Mouse (Mus musculus) MEL (cell line): ENCODE measurements at regions not wholly inside any gene's neighbourhood (a gene's known extent, or its start where the extent isn't known, plus 50 kb on each side); places are given as distances from the start of the nearest gene placed in this dataset.

ENCODE experiments used
- DNase-seq: peaks from one replicate; pipeline ENCODE4 v3.0.0; 2011; ENCODE audit warnings: low read depth, low spot score
- H3K27ac ChIP-seq: 2 replicates; pipeline ENCODE4 v1.5.1; 2012; ENCODE audit warnings: low read depth, mild to moderate bottlenecking, control low read depth, low read length, moderate library complexity; ENCODE audit not compliant: control insufficient read depth
- H3K27me3 ChIP-seq, 2 experiments: fragments of 150-350 bp in 1 of 2; sonication (generic) in 1 of 2; 2 replicates each; pipeline ENCODE4 v1.6.1; 2012; ENCODE audit warnings: low read length in 2 of 2, mild to moderate bottlenecking in 2 of 2, improper control_type of control experiment in 1 of 2, moderate library complexity in 1 of 2; ENCODE audit not compliant: insufficient read depth in 2 of 2, control insufficient read depth in 1 of 2
- H3K36me3 ChIP-seq, 2 experiments: 2 replicates each; pipeline ENCODE4 v1.6.1; 2012 to 2014; ENCODE audit warnings: low read length in 2 of 2, improper control_type of control experiment in 1 of 2, inconsistent platforms in 1 of 2, mild to moderate bottlenecking in 1 of 2; ENCODE audit not compliant: insufficient read depth in 2 of 2, control insufficient read depth in 1 of 2
- H3K4me1 ChIP-seq, 2 experiments: fragments of 150-350 bp in 1 of 2; sonication (generic) in 1 of 2; 2 replicates each; pipeline ENCODE4 v1.6.1; 2012; ENCODE audit warnings: low read length in 2 of 2, improper control_type of control experiment in 1 of 2, mild to moderate bottlenecking in 1 of 2; ENCODE audit not compliant: insufficient read depth in 2 of 2, control insufficient read depth in 1 of 2
- H3K4me3 ChIP-seq, 2 experiments: fragments of 150-350 bp in 1 of 2; sonication (generic) in 1 of 2; 2 replicates each; pipeline ENCODE4 v1.5.1; 2012; ENCODE audit warnings: low read depth in 2 of 2, low read length in 2 of 2, mild to moderate bottlenecking in 2 of 2, moderate library complexity in 2 of 2, control low read depth in 1 of 2, improper control_type of control experiment in 1 of 2; ENCODE audit not compliant: control insufficient read depth in 1 of 2, insufficient read depth in 1 of 2
- H3K79me2 ChIP-seq: 2 replicates; pipeline ENCODE4 v1.6.1; 2012; ENCODE audit warnings: mild to moderate bottlenecking, low read length, moderate library complexity; ENCODE audit not compliant: control insufficient read depth, poor library complexity, insufficient read depth
- H3K9ac ChIP-seq: 2 replicates; pipeline ENCODE4 v1.6.1; 2012; ENCODE audit warnings: low read depth, mild to moderate bottlenecking, control low read depth, low read length, moderate library complexity; ENCODE audit not compliant: control insufficient read depth, poor library complexity, severe bottlenecking
- H3K9me3 ChIP-seq: fragments of 150-350 bp; sonication (generic); replicated peaks from 2 replicates; pipeline ENCODE4 v1.6.1; 2012; ENCODE audit warnings: mild to moderate bottlenecking, low read length, improper control_type of control experiment, moderate library complexity; ENCODE audit not compliant: insufficient read depth
- CHD2 ChIP-seq: IDR thresholded peaks from 2 replicates; pipeline ENCODE4 v1.6.1; 2011; ENCODE audit warnings: low read length, improper control_type of control experiment
- ETS1 ChIP-seq: IDR thresholded peaks from 2 replicates; pipeline ENCODE4 v1.6.1; 2012; ENCODE audit warnings: low read depth, mild to moderate bottlenecking, inconsistent platforms, low read length, improper control_type of control experiment, moderate library complexity
- GABPA ChIP-seq: IDR thresholded peaks from 2 replicates; pipeline ENCODE4 v1.6.1; 2012; ENCODE audit warnings: low read depth, mild to moderate bottlenecking, inconsistent platforms, low read length, improper control_type of control experiment, moderate library complexity
- HCFC1 ChIP-seq: IDR thresholded peaks from 2 replicates; pipeline ENCODE4 v1.6.1; 2012; ENCODE audit warnings: low read depth, mild to moderate bottlenecking, inconsistent platforms, low read length, improper control_type of control experiment, moderate library complexity
- JUND ChIP-seq: IDR thresholded peaks from 2 replicates; pipeline ENCODE4 v1.6.1; 2011; ENCODE audit warnings: low read depth, mild to moderate bottlenecking, improper control_type of control experiment, low read length
- KAT2A ChIP-seq: conservative IDR thresholded peaks from 2 replicates; pipeline ENCODE4 v1.6.1; 2012; ENCODE audit warnings: low read depth, low read length, improper control_type of control experiment, inconsistent platforms
- MAX ChIP-seq: IDR thresholded peaks from 2 replicates; pipeline ENCODE4 v1.6.1; 2011; ENCODE audit warnings: low read length, improper control_type of control experiment
- MEF2A ChIP-seq: IDR thresholded peaks from 2 replicates; pipeline ENCODE4 v1.6.1; 2014; ENCODE audit warnings: low read depth, mild to moderate bottlenecking, inconsistent platforms, low read length, improper control_type of control experiment; ENCODE audit not compliant: poor library complexity, insufficient replicate concordance, severe bottlenecking; ENCODE audit errors: extremely low read depth
- MYB ChIP-seq: IDR thresholded peaks from 2 replicates; pipeline ENCODE4 v1.6.1; 2011; ENCODE audit warnings: mild to moderate bottlenecking, low read depth, low read length, improper control_type of control experiment
- MYC ChIP-seq: IDR thresholded peaks from 2 replicates; pipeline ENCODE4 v1.6.1; 2011; ENCODE audit warnings: low read depth, mild to moderate bottlenecking, low read length, improper control_type of control experiment, moderate library complexity
- NELFE ChIP-seq: IDR thresholded peaks from 2 replicates; pipeline ENCODE4 v1.6.1; 2011; ENCODE audit warnings: low read depth, low read length, improper control_type of control experiment
- NRF1 ChIP-seq: IDR thresholded peaks from 2 replicates; pipeline ENCODE4 v1.6.1; 2014; ENCODE audit warnings: low read depth, mild to moderate bottlenecking, inconsistent platforms, low read length, improper control_type of control experiment, moderate library complexity; ENCODE audit not compliant: poor library complexity, insufficient read depth, severe bottlenecking
- POLR2AphosphoS2 ChIP-seq: IDR thresholded peaks from 2 replicates; pipeline ENCODE4 v1.6.1; 2011; ENCODE audit warnings: low read length, improper control_type of control experiment
- POLR2AphosphoS5 ChIP-seq: IDR thresholded peaks from 2 replicates; pipeline ENCODE4 v1.6.1; 2012; ENCODE audit warnings: low read depth, borderline replicate concordance, mild to moderate bottlenecking, inconsistent platforms, low read length, moderate library complexity, mixed read lengths
- RAD21 ChIP-seq: IDR thresholded peaks from 2 replicates; pipeline ENCODE4 v1.6.1; 2011; ENCODE audit warnings: mild to moderate bottlenecking, low read depth, low read length, improper control_type of control experiment
- SIN3A ChIP-seq: IDR thresholded peaks from 2 replicates; pipeline ENCODE4 v1.6.1; 2012; ENCODE audit warnings: low read length, improper control_type of control experiment, inconsistent platforms
- TBP ChIP-seq: IDR thresholded peaks from 2 replicates; pipeline ENCODE4 v1.8.0; 2011; ENCODE audit warnings: low read depth, low read length, improper control_type of control experiment
- USF1 ChIP-seq: IDR thresholded peaks from 2 replicates; pipeline ENCODE4 v1.6.1; 2014; ENCODE audit warnings: low read depth, mild to moderate bottlenecking, inconsistent platforms, low read length, improper control_type of control experiment, moderate library complexity
- USF2 ChIP-seq, 2 experiments: IDR thresholded peaks; 2 replicates each; pipeline ENCODE4 v1.6.1; 2011 to 2012; ENCODE audit warnings: improper control_type of control experiment in 2 of 2, low read length in 2 of 2, borderline replicate concordance in 1 of 2, inconsistent platforms in 1 of 2, low read depth in 1 of 2, mild to moderate bottlenecking in 1 of 2; ENCODE audit not compliant: insufficient read depth in 1 of 2

GRCm38 (mm10) chr8:8876469-8876868, 186.1 kb upstream of the Arglu1 start:
- no peaks in the 10 kb centered on the region for H3K79me2 ChIP-seq
- no peak overlapping the region for H3K4me3 ChIP-seq
- H3K27ac ChIP-seq, result no peak overlapping the region
- no peaks in the 10 kb centered on the region for H3K27me3 ChIP-seq
- no peak for DNase-seq
- H3K36me3 ChIP-seq, result no peaks in the 10 kb centered on the region
- H3K4me1 ChIP-seq, result no peaks in the 10 kb centered on the region
- H3K9me3 ChIP-seq, result no peaks in the 10 kb centered on the region
- no peak overlapping the region for H3K9ac ChIP-seq
- TF ChIP-seq JUND (no peak), MYC (no peak), SIN3A (no peak), USF2 (IDR thresholded peaks at IDR 0.05; ENCODE audit: borderline replicate concordance in 1 of 2, insufficient read depth in 1 of 2, low read depth in 1 of 2, low read length in 2 of 2) (no peak), MEF2A (no peak), KAT2A (no peak)

GRCm38 (mm10) chr8:8871938-8872337, 181.6 kb upstream of the Arglu1 start:
- H3K9ac ChIP-seq, result no peak overlapping the region
- H3K36me3 ChIP-seq, result no peaks in the 10 kb centered on the region
- H3K4me1 ChIP-seq, result no peaks in the 10 kb centered on the region
- no peaks in the 10 kb centered on the region for H3K27me3 ChIP-seq
- no peaks in the 10 kb centered on the region for H3K9me3 ChIP-seq
- H3K4me3 ChIP-seq, result no peak overlapping the region
- DNase-seq, result no peak
- no peak overlapping the region for H3K27ac ChIP-seq
- TF ChIP-seq RAD21 (no peak), MAX (no peak), ETS1 (no peak), NRF1 (no peak), TBP (no peak), GABPA (no peak), POLR2AphosphoS5 (no peak), HCFC1 (no peak), USF1 (no peak), NELFE (no peak), MYC (no peak), KAT2A (no peak), CHD2 (no peak), POLR2AphosphoS2 (no peak), MYB (no peak)
- no peaks in the 10 kb centered on the region for H3K79me2 ChIP-seq
